Mouse (Mus musculus) forebrain, embryonic 11.5 days (tissue): ENCODE data around the gene 6030452D12Rik. TPM values are rescaled to one million over a fixed set of nuclear protein-coding genes. Genes with fewer than 3 reads are reported as not detected.
A peak's percentile ranks its signal among the peaks of the same experiment; 100 is the strongest.

Experiments
- ATAC-seq: fragments of 200-750 bp; cut with Nextera tagmentation; replicated peaks from 2 replicates; pipeline ENCODE4 v1.8.0; 2017; ENCODE audit warnings: moderate TSS enrichment; ENCODE audit not compliant: low FRiP score
- DNase-seq: peaks from one replicate; pipeline ENCODE4 v3.0.0-alpha.2; 2017; ENCODE audit warnings: low spot score
- H3K27ac ChIP-seq: fragments of 300-500 bp; sonication (generic); 2 replicates; pipeline ENCODE4 v1.5.1; 2014; ENCODE audit warnings: low read depth, low read length
- H3K27me3 ChIP-seq: fragments of 300-500 bp; sonication (generic); 2 replicates; pipeline ENCODE4 v1.6.1; 2014; ENCODE audit warnings: mild to moderate bottlenecking, low read length, mixed read lengths; ENCODE audit not compliant: control insufficient read depth, insufficient read depth
- H3K36me3 ChIP-seq: fragments of 300-500 bp; sonication (generic); 2 replicates; pipeline ENCODE4 v1.6.1; 2014; ENCODE audit warnings: mild to moderate bottlenecking, low read length, moderate library complexity, mixed read lengths; ENCODE audit not compliant: control insufficient read depth, insufficient read depth
- H3K4me1 ChIP-seq: fragments of 300-500 bp; sonication (generic); replicated peaks from 2 replicates; pipeline ENCODE4 v1.6.1; 2014; ENCODE audit warnings: low read length, mixed read lengths; ENCODE audit not compliant: control insufficient read depth, insufficient read depth
- H3K4me2 ChIP-seq: fragments of 300-500 bp; sonication (generic); 2 replicates; pipeline ENCODE4 v1.6.1; 2014; ENCODE audit warnings: low read depth, mild to moderate bottlenecking, low read length, moderate library complexity, mixed read lengths; ENCODE audit not compliant: severe bottlenecking
- H3K4me3 ChIP-seq: fragments of 300-500 bp; sonication (generic); 2 replicates; pipeline ENCODE4 v1.5.1; 2014; ENCODE audit warnings: low read depth, low read length
- H3K9ac ChIP-seq: fragments of 300-500 bp; sonication (generic); 2 replicates; pipeline ENCODE4 v1.6.1; 2014; ENCODE audit warnings: low read length
- H3K9me3 ChIP-seq: fragments of 300-500 bp; sonication (generic); 2 replicates; pipeline ENCODE4 v1.6.1; 2016; ENCODE audit warnings: low read length, mixed read lengths; ENCODE audit not compliant: control insufficient read depth
- WGBS: fragments of 180-500 bp; shearing (Covaris S2); extraction: QIAGEN DNeasy Blood & Tissue Kit; methylation state at CpG from one replicate; pipeline ENCODE4 v1.1.7; 2014; 5-methylcytosine and 5-hydroxymethylcytosine counted together
- polyA plus RNA-seq: library from polyadenylated mRNA; unstranded; fragments of >200 nt; fragmentation: Nextera tagmentation; extraction: Ambion mirVana; gene quantifications from 2 replicates; pipeline ENCODE4 v1.2.1, GENCODE M21; 2014

The 6030452D12Rik gene
- polyA plus RNA-seq, 1 experiment from 2014 or later, result not detected

DNA sequence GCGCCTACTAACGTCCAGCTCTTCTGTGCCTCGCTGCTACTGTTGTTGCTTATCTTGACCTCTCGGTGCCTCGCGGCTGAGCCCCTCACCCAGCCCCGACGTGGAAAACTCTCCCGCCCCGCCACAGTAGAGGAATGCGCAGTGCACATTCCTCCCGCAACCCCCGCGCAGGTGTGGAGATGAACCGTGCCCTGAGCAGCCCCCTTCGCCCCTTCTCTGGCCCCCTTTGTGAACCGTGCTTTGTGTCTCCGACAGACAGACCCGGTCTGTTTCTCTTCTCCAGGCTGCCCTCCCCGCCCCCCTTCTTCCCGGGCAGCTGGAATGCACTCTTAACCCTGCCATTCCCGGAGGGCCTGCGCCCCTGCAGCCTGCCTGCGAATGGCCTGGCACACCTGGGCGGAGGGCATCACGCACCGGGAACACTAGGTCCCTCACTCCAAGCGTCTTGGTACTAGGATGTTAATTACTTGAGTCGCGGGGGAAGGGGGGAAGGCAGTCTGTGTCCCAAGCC, 11.3 kb downstream of the 6030452D12Rik start:
- Histone ChIP-seq H3K27ac (no peak overlapping the region), H3K9me3 (no peaks in the 10 kb centered on the region), H3K4me3 (peak overlapping the region; percentile 33), H3K4me1 (peaks cover 17% of the 10 kb centered on the region), H3K27me3 (peaks cover 50% of the 10 kb centered on the region), H3K36me3 (no peaks in the 10 kb centered on the region), H3K9ac (peak overlapping the region; percentile 24; the same call in 1 of the 2 replicates), H3K4me2 (peak overlapping the region; percentile 48)
- peak; percentile 77 for DNase-seq
- no peak for ATAC-seq
- 1% methylated on average over 30 of the region's 30 CpGs for WGBS

DNA sequence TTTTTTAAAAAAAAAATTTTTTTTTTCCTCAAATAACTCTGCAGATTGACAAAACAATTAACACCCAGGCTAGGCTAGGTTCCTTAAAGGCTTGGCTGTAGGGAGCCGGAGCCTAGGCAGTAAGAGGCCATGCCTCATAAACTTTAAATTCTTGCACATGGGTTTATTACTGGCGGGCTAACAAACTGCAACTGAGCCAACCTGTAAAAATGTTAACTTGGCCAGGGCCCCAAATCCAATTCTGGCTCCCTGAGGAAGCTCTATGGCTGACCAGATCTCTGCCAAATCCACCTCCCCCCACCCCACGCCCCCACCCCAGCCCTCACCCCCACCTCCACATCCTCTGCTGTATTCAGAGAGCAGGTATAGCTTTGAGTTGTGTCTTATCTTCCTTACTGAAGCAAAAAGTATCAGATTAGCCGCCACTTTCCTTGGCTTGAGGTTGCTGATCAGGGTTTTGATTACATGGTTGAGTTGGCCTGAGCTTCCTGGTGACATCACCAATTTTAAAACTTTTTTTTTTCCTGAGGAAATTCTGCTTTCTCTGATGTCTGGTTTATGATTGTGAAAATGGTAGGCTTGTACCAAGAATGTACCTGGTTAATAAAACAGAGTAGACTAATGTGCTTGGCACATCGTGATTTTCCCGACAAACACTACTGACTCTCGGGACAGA, 12.3 kb downstream of the 6030452D12Rik start:
- no peaks in the 10 kb centered on the region for H3K36me3 ChIP-seq
- H3K27me3 ChIP-seq, result peaks cover 43% of the 10 kb centered on the region
- no peak overlapping the region for H3K4me3 ChIP-seq
- ATAC-seq (no peak), DNase-seq (no peak)
- 60% methylated on average over 7 of the region's 7 CpGs for WGBS
- H3K27ac ChIP-seq, result no peak overlapping the region
- no peak overlapping the region for H3K4me2 ChIP-seq
- H3K4me1 ChIP-seq, result peaks cover 16% of the 10 kb centered on the region
- no peaks in the 10 kb centered on the region for H3K9me3 ChIP-seq
- H3K9ac ChIP-seq, result no peak overlapping the region

DNA sequence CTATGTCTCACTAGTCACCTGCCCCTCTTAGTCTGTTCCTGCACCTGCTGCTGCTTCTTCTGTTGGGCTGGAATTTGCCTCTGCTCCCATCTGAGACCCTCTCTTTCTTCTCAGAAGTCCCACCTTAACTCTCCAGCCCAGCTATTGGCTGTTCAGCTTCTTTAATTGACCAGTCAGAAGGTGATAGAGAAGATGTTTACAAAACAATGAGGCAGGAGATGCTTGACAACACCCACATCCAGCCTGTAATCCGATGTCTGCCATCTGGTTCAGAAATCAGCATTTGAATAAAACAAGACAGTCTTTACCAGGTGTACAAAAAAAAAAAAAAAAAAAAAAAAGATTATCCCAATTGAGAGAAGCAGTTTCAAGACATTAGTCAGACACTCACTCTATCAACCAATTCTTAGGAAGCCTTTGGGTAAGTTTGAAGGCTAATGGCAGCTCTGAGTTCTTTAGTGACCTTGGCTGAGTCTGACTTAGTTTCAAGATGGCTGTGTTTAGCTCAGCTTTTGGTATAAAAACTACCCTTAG, 15.7 kb downstream of the 6030452D12Rik start:
- Histone ChIP-seq H3K9ac (no peak overlapping the region), H3K4me3 (no peak overlapping the region), H3K27me3 (peaks cover 16% of the 10 kb centered on the region), H3K36me3 (no peaks in the 10 kb centered on the region), H3K4me1 (peaks cover 7% of the 10 kb centered on the region), H3K9me3 (no peaks in the 10 kb centered on the region), H3K4me2 (no peak overlapping the region), H3K27ac (no peak overlapping the region)
- no peak for DNase-seq
- ATAC-seq, result no peak
- WGBS, result 33% methylated on average over 1 of the region's 1 CpGs

DNA sequence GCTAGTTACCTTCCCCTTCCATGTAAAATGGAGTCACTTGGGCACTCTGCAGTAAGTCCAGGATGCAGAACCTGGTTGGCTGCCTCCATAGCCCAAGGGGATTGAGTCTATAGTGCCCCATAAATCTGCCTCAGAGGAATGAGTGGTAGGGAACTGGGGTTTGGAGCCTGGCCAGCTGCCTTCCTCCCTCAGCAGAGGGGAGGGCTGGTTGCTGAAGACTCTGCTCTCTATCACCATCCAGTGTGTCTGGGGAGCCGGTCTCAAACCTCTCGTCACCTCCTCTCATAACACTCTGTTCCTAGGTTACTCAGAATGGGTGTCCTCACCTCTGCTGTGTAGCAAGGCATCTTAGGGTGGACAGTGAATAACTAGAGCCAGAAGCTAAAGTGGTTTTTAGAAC, 16.3 kb downstream of the 6030452D12Rik start:
- Histone ChIP-seq H3K4me2 (no peak overlapping the region), H3K27ac (no peak overlapping the region), H3K27me3 (peaks cover 10% of the 10 kb centered on the region), H3K9me3 (no peaks in the 10 kb centered on the region), H3K9ac (no peak overlapping the region), H3K4me1 (peaks cover 3% of the 10 kb centered on the region; the same call in 1 of the 2 replicates), H3K36me3 (no peaks in the 10 kb centered on the region), H3K4me3 (no peak overlapping the region)
- no peak for ATAC-seq
- no peak for DNase-seq
- 78% methylated on average over 2 of the region's 2 CpGs for WGBS

DNA sequence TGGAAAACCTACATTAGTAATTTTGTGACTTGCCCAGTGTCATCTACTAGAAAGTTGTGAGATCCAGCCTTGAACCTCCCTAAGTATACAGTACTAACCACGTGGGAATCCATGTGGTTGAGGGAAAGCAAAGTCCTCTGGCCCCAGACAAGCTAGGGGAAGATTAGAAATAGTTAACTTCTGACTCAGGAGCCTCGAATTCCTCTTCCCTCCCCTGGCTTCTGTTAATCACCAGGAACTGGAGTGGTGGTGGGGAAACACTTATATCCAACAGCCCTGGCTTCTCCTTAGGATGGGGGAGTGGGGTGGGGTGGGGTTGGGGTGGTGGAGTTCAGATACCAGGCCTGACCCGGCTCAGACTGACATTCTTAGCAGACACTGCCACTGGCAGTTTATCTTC, 18.4 kb downstream of the 6030452D12Rik start:
- Histone ChIP-seq H3K27ac (no peak overlapping the region), H3K9me3 (no peaks in the 10 kb centered on the region), H3K4me1 (no peaks in the 10 kb centered on the region), H3K4me3 (no peak overlapping the region), H3K36me3 (no peaks in the 10 kb centered on the region), H3K9ac (no peak overlapping the region), H3K27me3 (no peaks in the 10 kb centered on the region), H3K4me2 (no peak overlapping the region)
- no peak for ATAC-seq
- DNase-seq, result no peak
- WGBS, result 58% methylated on average over 3 of the region's 3 CpGs

DNA sequence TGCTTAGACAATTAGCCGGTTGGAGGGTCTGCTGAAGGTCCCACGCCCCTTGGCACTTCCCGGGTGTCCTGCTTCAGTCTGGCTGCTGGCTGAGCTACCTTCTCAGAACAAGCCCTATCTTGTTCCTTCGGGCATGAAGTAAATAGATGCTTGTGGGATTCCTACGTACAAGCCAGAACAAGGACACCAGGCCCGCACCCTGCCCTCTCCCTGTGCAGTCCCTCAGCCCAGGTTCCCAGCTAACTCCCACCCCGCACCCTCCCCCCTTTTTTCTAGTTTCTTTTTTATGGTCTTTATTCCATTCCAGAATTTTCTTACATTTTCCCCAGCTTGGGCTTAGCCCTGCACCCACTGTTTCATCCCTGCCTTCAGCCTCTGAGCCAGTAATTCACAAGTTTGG, 20.3 kb downstream of the 6030452D12Rik start:
- no peaks in the 10 kb centered on the region for H3K27me3 ChIP-seq
- no peak overlapping the region for H3K4me2 ChIP-seq
- no peaks in the 10 kb centered on the region for H3K9me3 ChIP-seq
- no peak overlapping the region for H3K27ac ChIP-seq
- no peak for DNase-seq
- no peak overlapping the region for H3K9ac ChIP-seq
- no peaks in the 10 kb centered on the region for H3K36me3 ChIP-seq
- no peak for ATAC-seq
- no peaks in the 10 kb centered on the region for H3K4me1 ChIP-seq
- H3K4me3 ChIP-seq, result no peak overlapping the region
- 85% methylated on average over 7 of the region's 7 CpGs for WGBS

DNA sequence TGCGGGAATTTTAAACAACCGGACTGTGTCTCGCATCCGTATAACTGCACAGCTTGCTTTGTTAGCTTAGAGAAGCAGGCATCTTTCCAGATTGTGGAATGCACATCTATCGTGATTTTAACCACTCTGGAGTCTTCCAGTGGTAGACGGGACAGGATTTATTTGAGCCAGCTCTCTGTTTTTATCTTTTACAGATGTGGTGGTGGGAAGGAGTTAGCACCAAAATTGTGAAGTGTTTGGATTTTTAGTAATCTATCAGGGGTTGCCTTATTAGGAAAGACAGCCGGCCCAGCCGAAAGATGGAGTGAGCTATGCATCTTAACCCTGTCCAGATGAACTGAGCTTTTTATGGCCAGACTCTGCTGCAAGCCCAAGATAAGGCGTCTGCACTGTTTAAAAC, 21.5 kb downstream of the 6030452D12Rik start:
- Histone ChIP-seq H3K27me3 (no peaks in the 10 kb centered on the region), H3K27ac (no peak overlapping the region), H3K9ac (no peak overlapping the region), H3K4me2 (no peak overlapping the region), H3K9me3 (no peaks in the 10 kb centered on the region), H3K4me1 (no peaks in the 10 kb centered on the region), H3K4me3 (no peak overlapping the region), H3K36me3 (no peaks in the 10 kb centered on the region)
- no peak for ATAC-seq
- 81% methylated on average over 9 of the region's 9 CpGs for WGBS
- no peak for DNase-seq

DNA sequence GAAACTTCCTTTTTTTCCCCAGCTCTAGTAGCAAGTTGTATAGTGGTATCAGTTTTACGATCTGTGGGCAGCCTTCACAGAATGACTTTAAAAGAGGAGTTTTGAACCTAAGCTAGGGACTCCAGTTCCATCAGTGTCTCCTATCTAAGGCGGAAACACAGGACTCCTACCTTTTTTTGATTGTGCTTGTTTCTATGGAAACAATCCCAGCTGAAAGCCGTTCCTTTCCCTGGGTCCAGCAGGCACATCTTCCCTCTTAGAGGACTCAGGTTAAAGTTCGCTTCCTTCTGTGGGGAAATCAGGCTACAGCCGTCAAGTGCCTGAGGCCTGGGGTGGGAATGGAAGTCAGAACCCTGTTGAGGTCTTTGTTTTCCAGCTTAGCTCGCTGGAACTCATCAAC, 26.4 kb downstream of the 6030452D12Rik start:
- 67% methylated on average over 6 of the region's 6 CpGs for WGBS
- Histone ChIP-seq H3K9me3 (no peaks in the 10 kb centered on the region; the same call in 1 of the 2 replicates), H3K4me1 (no peaks in the 10 kb centered on the region), H3K4me2 (no peak overlapping the region), H3K27ac (no peak overlapping the region), H3K4me3 (no peak overlapping the region), H3K36me3 (no peaks in the 10 kb centered on the region), H3K9ac (no peak overlapping the region), H3K27me3 (no peaks in the 10 kb centered on the region)
- ATAC-seq (no peak), DNase-seq (no peak)
